Mouse (Mus musculus): ENCODE measurements around the gene Gm36028. TPM values are rescaled to one million over a fixed set of nuclear protein-coding genes. Genes with fewer than 3 reads are reported as not detected.

The Gm36028 gene
- total RNA-seq (2021), result not detected
- long read RNA-seq, experiment 1, result 0 reads
- long read RNA-seq, experiment 2, result 0 reads

DNA sequence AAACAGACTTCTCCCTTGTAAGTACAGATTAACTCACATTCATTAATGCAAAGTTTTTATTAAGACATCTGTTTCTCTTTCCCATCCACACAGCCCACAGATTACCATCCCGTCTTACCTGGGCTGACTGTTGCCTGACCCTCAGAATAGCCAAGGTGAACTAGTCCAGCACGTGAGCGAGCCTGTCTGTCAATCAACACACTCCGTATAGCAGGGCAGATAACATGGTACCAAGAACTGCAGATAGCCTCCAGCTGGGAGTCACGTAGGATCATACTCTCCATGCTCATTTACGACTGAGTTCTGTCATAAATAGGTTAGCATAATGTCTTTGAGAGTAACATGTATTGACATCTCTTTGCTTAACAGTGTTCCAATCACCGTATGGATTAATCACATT is at the start of gene Gm36028:
Gene Gm36028, minus strand, starts transcription at position 118 of the 400 bp plus-strand sequence.
- DNase-seq (ENCODE audit: low spot score in 2 of 2), result no peak

GRCm38 (mm10) chr16:37906456-37906855 is 45.5 kb upstream of the Gm36028 start:
- no peak for DNase-seq (ENCODE audit: low spot score in 2 of 2)

DNA sequence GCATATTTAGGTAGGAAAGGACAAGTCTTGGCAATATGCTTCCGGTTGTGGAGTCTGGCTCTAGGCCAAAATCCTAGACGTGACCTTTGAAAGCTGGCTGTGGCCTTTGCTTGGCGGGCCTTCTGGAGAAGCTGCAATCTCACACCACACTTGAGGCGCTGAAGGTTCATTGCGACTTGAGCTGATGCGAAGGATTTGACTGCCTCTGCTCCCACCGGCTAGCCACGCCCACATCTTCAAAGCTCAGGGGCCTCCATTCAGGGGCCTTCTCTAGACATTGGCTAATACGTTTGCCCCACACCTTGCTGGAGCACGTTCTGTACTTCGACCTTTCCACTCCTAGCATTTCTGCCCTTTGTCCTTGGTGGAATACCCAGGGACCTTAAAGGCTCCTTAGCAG is 40.4 kb upstream of the Gm36028 start:
- no peak for DNase-seq (ENCODE audit: low spot score in 2 of 2)

DNA sequence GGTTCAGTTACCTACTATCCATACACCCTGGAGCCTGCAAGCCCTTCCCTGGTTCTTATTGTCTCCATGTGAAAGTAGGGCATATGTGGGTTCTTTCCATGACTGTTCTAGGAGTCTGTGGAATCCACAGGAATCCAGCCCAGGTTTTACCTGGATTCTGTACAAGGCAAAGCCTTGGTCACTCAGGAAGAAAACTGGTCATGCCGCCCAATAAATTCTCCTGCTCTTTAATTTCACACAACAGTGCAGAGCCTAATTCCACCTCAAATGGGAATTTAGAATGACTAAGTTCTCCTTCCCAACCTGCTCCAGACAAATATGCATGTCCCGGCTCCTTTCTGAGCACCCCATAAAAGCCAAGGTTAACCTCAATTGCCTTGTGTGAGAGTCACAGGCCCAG is 38.4 kb upstream of the Gm36028 start:
- no peak for DNase-seq (ENCODE audit: low spot score in 2 of 2)

DNA sequence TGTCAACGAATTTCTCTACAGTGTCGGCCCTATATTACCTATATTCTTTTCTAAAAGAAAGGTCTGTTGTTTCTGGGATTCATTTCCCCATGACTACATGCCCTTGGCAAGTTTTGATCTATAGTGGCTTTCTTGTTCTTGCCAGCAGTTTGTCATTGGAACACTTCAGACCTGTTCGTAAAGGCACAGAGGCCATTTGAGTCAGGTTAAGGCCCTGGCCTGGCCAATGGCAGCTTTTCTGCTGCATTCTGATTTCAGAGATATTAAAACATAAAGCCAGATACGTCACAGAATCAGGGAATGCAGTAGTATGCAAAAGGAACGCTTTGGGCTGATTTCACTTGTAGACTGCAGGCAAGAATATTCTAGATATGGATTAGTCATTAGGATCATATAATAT is 37.8 kb upstream of the Gm36028 start:
- DNase-seq (ENCODE audit: low spot score in 2 of 2), result no peak

DNA sequence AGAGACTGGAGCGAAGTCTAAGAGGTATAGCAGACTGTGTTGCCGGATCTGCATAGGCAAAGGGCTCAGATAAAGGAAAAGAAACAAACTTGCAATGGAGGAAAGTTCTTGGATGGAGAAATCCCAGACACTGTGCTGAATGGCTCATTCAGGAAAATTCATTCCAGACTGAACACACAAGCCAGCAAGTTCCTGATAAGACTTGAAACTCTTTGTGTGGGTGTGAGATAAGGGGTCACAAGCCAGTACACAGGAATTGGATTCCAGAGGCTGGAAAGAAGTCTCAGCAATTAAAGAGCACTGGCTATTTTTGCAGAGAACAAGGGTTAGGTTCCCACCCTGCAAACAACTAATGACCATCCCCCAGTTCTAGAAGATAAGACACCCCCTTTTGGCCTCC is 33.0 kb upstream of the Gm36028 start:
- no peak for DNase-seq (ENCODE audit: low spot score in 2 of 2)

- DNase-seq (ENCODE audit: low spot score in 2 of 2), result no peak
Measured at GRCm38 (mm10) chr16:37893381-37893780, 32.4 kb upstream of the Gm36028 start.

DNA sequence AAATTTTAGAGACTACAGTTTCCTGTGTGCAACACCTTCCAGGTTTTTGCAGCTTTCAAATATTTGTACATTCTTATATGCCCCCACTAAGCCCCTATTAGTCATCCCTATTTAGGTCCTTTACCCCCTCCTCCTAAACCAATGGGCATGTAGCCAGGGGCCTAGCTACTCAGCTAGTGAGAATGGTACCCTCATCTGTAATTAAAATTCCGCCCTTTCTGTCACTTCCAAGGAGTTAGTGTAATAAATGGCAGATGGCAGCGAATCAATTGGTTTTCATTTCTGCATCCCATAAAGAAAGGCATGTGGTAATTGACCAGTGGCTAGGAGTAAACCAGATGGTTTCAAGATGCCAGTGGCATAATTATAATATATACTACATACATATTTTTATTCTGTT is 31.7 kb upstream of the Gm36028 start:
- DNase-seq (ENCODE audit: low spot score in 2 of 2), result no peak

GRCm38 (mm10) chr16:37888986-37889385 is 28.0 kb upstream of the Gm36028 start:
- no peak for DNase-seq (ENCODE audit: low spot score in 2 of 2)

DNA sequence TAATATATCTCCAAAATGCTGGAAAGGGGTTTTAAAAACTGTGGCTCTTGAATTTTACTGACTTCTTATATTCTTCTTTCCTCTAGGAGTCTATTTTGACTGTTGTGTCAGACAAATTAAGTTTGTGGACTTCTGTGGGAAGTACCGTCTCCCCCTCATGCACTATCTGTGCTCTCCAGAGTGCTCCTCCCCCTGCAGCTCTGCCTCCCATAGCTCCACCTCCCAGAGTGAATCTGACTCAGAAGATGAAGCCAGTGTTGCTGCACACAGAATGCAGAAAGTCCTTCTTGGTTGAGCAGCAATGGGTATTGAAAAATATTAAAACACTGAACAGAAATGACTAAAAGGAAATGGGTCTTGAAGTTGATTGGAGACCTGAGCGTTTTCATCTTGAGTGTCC is 20.2 kb upstream of the Gm36028 start:
- DNase-seq (ENCODE audit: low spot score in 2 of 2), result no peak

- DNase-seq (ENCODE audit: low spot score in 2 of 2), result no peak
Measured at GRCm38 (mm10) chr16:37879750-37880419, 18.9 kb upstream of the Gm36028 start.

DNA sequence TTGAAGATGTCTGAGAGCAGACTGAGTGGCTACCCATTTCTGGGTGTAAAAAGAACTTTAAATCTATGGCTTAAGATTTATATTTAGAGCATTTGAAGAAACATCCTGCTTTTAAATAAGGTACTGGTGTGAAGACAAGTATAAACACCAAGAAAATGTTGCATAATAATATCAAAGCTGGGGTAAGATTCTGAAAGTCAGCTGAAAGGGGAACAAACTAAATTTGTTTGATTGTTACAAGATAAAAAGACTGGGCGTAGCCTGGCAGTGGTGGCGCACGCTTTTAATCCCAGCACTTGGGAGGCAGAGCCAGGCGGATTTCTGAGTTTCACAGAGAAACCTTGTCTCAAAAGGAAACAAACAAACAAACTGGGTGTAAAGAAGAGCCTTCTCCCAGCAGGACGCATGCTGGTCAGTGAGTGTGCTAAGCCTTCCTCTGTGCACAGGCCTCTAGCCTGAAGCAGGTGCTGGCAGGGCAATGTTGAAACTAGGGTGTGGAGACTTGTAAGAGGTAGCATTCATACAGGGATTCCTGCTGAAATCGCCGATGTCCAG is 18.1 kb upstream of the Gm36028 start:
- no peak for DNase-seq (ENCODE audit: low spot score in 2 of 2)

- DNase-seq (ENCODE audit: low spot score in 2 of 2), result no peak
Measured at GRCm38 (mm10) chr16:37877406-37877805, 16.5 kb upstream of the Gm36028 start.

DNA sequence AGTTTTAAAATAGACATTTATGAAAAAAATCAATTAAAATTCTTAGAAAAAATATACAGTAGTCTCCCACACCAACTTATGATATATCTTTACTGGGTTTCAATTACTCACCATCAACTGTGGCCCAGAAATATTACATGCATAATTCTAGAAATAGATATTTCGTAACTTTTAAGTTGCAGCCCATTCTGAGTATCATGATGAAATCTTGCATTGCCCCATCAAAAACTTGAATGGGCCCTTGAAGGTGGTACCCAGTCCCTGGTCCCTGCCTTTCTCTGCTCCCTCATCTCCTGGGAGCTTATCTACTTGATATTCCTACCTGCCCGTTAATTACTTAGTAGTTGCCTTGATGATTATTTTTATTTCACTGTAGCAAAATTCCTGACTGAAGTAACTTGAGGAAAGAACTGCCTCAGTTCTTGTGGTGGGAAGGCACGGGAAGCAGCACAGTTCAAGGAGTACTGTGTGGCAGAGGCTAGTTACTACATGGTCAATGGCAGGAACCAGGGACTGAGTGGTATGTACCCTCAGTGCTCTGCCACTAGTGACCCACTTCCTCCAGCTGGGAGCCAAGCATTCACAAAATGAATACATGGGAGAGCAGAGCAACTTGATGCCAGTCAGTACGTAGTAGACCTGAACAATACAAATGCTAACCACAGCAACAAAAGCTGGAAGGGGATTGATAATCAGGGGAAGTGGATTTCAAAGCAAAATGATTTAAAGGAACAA is 13.7 kb upstream of the Gm36028 start:
- DNase-seq (ENCODE audit: low spot score in 2 of 2), result no peak

GRCm38 (mm10) chr16:37871112-37871715 is 10.3 kb upstream of the Gm36028 start:
- DNase-seq (ENCODE audit: low spot score in 2 of 2), result peak; percentile 41 to 68

DNA sequence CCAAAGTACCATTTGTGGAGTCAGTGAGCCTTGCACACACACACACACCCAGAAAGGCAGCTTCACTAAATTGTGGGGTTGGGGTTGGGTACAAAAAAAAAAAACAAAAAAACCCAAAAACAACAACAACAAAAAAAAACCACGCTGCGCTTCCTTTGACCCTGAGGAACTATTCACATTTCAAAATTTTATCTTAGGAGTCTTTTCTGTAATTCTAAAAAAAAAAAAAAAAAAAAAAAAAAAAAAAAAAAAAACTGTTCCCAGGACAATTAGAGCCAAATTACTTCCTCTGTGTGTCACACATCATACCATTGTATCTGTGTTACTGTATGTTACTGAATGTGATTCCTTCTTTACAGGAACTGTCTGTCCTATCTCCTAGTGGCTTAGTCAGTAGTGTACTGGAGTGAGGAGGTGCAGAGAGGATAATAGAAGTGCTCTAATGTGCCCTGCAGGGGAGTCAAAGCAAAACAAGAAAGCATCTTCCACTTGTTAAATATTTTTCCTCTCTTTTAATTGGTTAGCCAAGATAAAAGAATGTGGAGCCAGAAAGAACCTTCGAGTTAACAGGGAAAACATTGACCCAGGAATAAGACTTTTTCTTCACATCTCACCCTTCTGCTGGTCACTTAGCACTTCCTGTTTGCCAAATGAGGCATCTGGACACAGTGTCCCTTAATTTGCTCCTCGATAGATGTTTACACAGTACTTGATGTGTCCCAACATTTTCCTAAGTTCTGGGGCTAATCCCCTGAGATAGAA is 8.7 kb upstream of the Gm36028 start:
- DNase-seq (ENCODE audit: low spot score in 2 of 2), result no peak

DNA sequence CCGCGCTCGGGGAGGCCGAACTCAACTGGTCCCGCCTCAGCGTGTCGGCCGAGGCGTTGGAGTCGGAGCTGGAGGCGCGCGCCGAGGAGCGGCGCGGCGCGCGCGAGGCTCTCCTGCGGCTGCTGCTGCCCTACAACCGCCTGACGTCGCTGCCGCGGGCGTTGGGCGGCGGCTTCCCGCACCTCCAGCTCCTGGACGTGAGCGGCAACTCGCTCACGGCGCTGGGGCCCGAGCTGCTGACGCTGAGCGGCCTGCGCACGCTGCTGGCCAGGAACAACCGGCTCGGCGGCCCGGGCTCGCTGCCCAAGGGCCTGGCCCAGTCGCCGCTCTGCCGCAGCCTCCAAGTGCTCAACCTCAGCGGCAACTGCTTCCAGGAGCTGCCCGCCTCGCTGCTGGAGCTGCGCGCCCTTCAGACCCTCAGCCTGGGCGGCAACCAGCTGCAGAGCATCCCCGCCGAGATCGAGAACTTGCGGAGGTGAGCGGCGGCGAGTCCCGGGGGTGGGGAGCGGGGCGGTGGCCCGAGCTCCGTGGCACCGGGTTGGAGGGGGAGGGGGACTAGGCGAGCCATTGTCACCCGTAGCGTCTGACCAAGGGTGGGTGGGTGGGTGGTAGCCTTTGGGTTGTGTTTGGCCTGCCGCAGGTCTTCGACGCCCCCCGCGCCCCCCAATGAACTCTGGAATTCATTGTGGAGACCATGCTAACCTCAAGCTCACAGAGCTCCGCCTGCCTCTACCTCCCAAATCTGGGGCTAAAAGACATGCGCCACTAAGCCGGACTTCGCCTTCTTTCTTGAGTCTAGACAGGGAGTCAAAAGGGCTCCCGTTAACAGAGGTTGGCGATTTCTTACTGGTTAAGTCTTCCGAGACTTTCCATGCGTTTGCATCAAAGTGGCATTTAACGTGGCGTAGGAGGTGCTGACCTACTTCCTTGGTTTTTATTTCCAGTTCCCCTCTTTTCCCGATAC is 7.8 kb upstream of the Gm36028 start:
- DNase-seq (ENCODE audit: low spot score in 2 of 2), result peak; percentile 25

GRCm38 (mm10) chr16:37867791-37868505 is 7.0 kb upstream of the Gm36028 start, which contains the start of gene Lrrc58:
Lrrc58 (plus strand) TSS chr16:37868389.
- DNase-seq (ENCODE audit: low spot score in 2 of 2), result peak; percentile 75 to 87

DNA sequence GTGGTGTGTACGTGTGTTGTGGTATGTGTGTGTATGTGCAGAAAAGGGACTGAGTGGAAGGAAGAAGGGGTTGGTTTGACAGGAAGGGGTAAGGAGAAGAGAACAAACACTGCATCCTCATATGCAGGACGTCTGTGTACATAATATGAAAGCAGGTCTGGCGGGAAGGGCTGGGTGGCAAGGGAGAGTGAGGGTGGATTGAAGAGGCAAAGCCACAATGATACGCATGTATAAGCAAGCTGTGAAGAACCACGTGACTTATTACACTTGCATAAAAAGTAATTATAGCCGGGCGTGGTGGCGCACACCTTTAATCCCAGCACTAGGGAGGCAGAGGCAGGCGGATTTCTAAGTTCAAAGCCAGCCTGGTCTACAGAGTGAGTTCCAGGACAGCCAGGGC is 4.9 kb upstream of the Gm36028 start:
- DNase-seq (ENCODE audit: low spot score in 2 of 2), result no peak

All from left cerebral cortex, adult 18-20 months (tissue).